Mouse (Mus musculus): Measurements from ENCODE around the gene Etv2.

Gene Etv2

GRCm38 (mm10) chr7:30588676-30589434 is 46.8 kb downstream of the Etv2 start, which contains the start of gene Kmt2b:
Gene Kmt2b, minus strand, starts transcription at chr7:30588726.
- DNase-seq (ENCODE audit: low read depth) = peak; percentile 94

GRCm38 (mm10) chr7:30587842-30588667 is 47.6 kb downstream of the Etv2 start:
- DNase-seq (ENCODE audit: low read depth) = peak; percentile 61

DNA sequence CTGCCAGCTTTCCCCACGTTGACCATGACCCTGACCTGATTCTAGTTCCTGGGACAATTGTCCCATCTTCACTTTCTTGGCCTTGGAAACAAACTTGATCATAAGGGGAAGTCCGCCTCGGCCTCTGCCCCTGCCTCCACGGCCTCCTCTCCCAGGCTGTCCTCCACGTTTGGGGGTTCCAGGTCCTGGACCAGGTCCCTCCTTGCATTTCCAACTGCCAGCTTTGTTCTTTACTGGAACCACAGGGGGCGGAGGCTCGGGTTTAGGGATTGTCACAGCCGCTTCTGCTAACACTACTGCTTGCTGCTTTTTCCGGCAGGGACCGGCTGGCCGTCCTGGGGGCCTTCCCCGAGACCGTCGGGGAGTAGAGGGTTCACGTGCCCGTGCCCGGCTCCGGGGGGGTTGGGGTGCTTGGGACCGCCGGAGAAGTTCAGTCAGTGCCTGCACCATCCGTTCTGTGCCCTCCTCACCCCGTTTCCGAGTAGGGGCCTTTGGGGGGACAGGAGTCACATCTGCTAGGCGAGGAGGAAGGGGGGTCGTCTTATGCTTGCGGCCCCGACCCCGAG is 49.1 kb downstream of the Etv2 start:
- no peak for DNase-seq (ENCODE audit: low read depth)

GRCm38 (mm10) chr7:30585170-30585569 is 50.5 kb downstream of the Etv2 start:
- no peak for DNase-seq (ENCODE audit: low read depth)

GRCm38 (mm10) chr7:30584339-30584738 is 51.3 kb downstream of the Etv2 start:
- no peak for DNase-seq (ENCODE audit: low read depth)
